Mouse (Mus musculus): ENCODE measurements around the gene Usp50. TPM values are rescaled to one million over a fixed set of nuclear protein-coding genes. Genes with fewer than 3 reads are reported as not detected.

Gene Usp50
- polyA plus RNA-seq, 1 experiment from 2014 or later, result 2.1 TPM

DNA sequence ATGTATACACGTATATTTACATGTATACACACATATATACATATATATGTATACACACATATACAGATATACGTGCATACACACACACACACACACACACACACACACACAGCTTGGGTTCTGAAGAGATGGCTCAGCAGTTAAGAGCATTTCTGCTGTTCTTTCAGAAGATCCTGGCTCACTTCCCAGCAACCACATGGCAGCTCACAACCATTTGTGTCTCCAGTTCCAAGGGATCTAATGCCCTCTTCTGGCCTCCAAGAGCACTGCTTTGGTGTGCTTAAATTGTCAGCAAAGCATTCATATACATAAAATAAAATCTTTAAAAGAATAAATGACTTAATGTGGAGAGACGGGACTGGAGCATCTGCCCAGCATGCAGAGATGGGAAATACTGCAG, 837 bp downstream of the Usp50 start:
- Histone ChIP-seq H3K4me1 (ENCODE audit: control insufficient read depth, insufficient read depth, low read length) (no peaks in the 10 kb centered on the region), H3K4me2 (ENCODE audit: low read depth) (no peak overlapping the region), H3K9me3 (ENCODE audit: control insufficient read depth, low read length) (no peaks in the 10 kb centered on the region), H3K4me3 (ENCODE audit: low read depth, low read length) (no peak overlapping the region), H3K36me3 (ENCODE audit: control insufficient read depth, insufficient read depth, low read length) (no peaks in the 10 kb centered on the region), H3K9ac (ENCODE audit: low read length) (no peak overlapping the region), H3K27me3 (ENCODE audit: control insufficient read depth, insufficient read depth, low read length) (no peaks in the 10 kb centered on the region), H3K27ac (ENCODE audit: low read depth, low read length) (no peak overlapping the region)
- DNase-seq (ENCODE audit: low spot score) (no peak), ATAC-seq (ENCODE audit: insufficient read depth, low FRiP score, low TSS enrichment) (no peak)
- WGBS, result 79% methylated on average over 3 of the region's 3 CpGs

DNA sequence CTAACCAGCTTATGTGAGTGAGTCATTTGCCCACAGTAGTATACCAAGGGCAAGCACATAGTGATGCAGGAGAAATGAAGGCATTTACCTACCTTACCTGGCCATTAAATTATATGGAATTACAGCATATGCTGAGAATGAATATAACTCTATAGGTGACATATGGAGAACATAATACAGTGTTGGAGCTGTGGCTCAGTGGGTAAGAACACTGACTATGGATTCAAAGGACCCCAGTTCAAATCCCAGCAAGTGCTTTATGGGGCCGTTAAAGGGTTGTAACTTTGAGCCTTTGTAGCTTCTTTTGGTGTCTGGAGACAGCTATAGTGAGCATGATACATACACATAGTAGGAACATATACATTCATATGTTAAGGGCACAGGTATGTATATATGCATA, 1.8 kb downstream of the Usp50 start:
- Histone ChIP-seq H3K4me2 (ENCODE audit: low read depth) (no peak overlapping the region), H3K36me3 (ENCODE audit: control insufficient read depth, insufficient read depth, low read length) (no peaks in the 10 kb centered on the region), H3K4me1 (ENCODE audit: control insufficient read depth, insufficient read depth, low read length) (no peaks in the 10 kb centered on the region), H3K9me3 (ENCODE audit: control insufficient read depth, low read length) (no peaks in the 10 kb centered on the region), H3K27me3 (ENCODE audit: control insufficient read depth, insufficient read depth, low read length) (no peaks in the 10 kb centered on the region), H3K9ac (ENCODE audit: low read length) (no peak overlapping the region), H3K27ac (ENCODE audit: low read depth, low read length) (no peak overlapping the region), H3K4me3 (ENCODE audit: low read depth, low read length) (no peak overlapping the region)
- WGBS, result 86% methylated on average over 1 of the region's 1 CpGs
- ATAC-seq (ENCODE audit: insufficient read depth, low FRiP score, low TSS enrichment), result no peak
- no peak for DNase-seq (ENCODE audit: low spot score)

DNA sequence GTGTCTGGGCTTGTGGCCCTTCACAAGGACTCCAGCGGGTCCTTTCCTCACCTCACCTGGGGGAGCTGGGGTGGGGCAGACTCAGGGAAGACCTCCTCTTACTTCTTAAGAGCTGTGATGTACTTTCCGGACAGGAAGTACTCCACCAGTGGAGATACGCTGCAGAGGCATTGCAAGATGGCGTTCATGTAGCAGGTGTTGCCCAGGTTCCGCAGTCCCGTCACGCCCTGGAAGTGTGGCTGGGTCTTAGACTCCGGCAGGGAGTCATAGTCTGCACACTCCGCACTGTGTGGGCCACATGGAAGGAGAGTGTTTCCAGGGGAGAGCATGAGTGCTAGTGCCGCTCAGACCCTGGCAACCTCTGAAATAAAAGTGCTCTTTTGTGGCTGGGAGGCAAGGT, 3.0 kb downstream of the Usp50 start:
- H3K27me3 ChIP-seq (ENCODE audit: control insufficient read depth, insufficient read depth, low read length), result no peaks in the 10 kb centered on the region
- H3K4me2 ChIP-seq (ENCODE audit: low read depth), result no peak overlapping the region
- no peak overlapping the region for H3K9ac ChIP-seq (ENCODE audit: low read length)
- H3K4me3 ChIP-seq (ENCODE audit: low read depth, low read length), result no peak overlapping the region
- no peaks in the 10 kb centered on the region for H3K4me1 ChIP-seq (ENCODE audit: control insufficient read depth, insufficient read depth, low read length)
- H3K9me3 ChIP-seq (ENCODE audit: control insufficient read depth, low read length), result no peaks in the 10 kb centered on the region
- no peak overlapping the region for H3K27ac ChIP-seq (ENCODE audit: low read depth, low read length)
- no peaks in the 10 kb centered on the region for H3K36me3 ChIP-seq (ENCODE audit: control insufficient read depth, insufficient read depth, low read length)
- DNase-seq (ENCODE audit: low spot score) (no peak), ATAC-seq (ENCODE audit: insufficient read depth, low FRiP score, low TSS enrichment) (no peak)
- WGBS, result 92% methylated on average over 10 of the region's 10 CpGs

GRCm38 (mm10) chr2:126778806-126779205, 4.5 kb downstream of the Usp50 start:
- 87% methylated on average over 4 of the region's 4 CpGs for WGBS
- no peak for DNase-seq (ENCODE audit: low spot score)
- H3K36me3 ChIP-seq (ENCODE audit: control insufficient read depth, insufficient read depth, low read length), result no peaks in the 10 kb centered on the region
- no peak overlapping the region for H3K4me2 ChIP-seq (ENCODE audit: low read depth)
- no peaks in the 10 kb centered on the region for H3K9me3 ChIP-seq (ENCODE audit: control insufficient read depth, low read length)
- H3K4me3 ChIP-seq (ENCODE audit: low read depth, low read length), result no peak overlapping the region
- no peaks in the 10 kb centered on the region for H3K27me3 ChIP-seq (ENCODE audit: control insufficient read depth, insufficient read depth, low read length)
- no peak for ATAC-seq (ENCODE audit: insufficient read depth, low FRiP score, low TSS enrichment)
- no peak overlapping the region for H3K27ac ChIP-seq (ENCODE audit: low read depth, low read length)
- no peak overlapping the region for H3K9ac ChIP-seq (ENCODE audit: low read length)
- no peaks in the 10 kb centered on the region for H3K4me1 ChIP-seq (ENCODE audit: control insufficient read depth, insufficient read depth, low read length)

- no peaks in the 10 kb centered on the region for H3K4me1 ChIP-seq (ENCODE audit: control insufficient read depth, insufficient read depth, low read length)
- no peak overlapping the region for H3K4me2 ChIP-seq (ENCODE audit: low read depth)
- H3K4me3 ChIP-seq (ENCODE audit: low read depth, low read length), result no peak overlapping the region
- ATAC-seq (ENCODE audit: insufficient read depth, low FRiP score, low TSS enrichment) (no peak), DNase-seq (ENCODE audit: low spot score) (no peak)
- no peaks in the 10 kb centered on the region for H3K27me3 ChIP-seq (ENCODE audit: control insufficient read depth, insufficient read depth, low read length)
- H3K27ac ChIP-seq (ENCODE audit: low read depth, low read length), result no peak overlapping the region
- no peaks in the 10 kb centered on the region for H3K9me3 ChIP-seq (ENCODE audit: control insufficient read depth, low read length)
- no peaks in the 10 kb centered on the region for H3K36me3 ChIP-seq (ENCODE audit: control insufficient read depth, insufficient read depth, low read length)
- 61% methylated on average over 1 of the region's 1 CpGs for whole genome bisulfite sequencing
- no peak overlapping the region for H3K9ac ChIP-seq (ENCODE audit: low read length)
Observed at GRCm38 (mm10) chr2:126776416-126776815, 6.9 kb downstream of the Usp50 start.

DNA sequence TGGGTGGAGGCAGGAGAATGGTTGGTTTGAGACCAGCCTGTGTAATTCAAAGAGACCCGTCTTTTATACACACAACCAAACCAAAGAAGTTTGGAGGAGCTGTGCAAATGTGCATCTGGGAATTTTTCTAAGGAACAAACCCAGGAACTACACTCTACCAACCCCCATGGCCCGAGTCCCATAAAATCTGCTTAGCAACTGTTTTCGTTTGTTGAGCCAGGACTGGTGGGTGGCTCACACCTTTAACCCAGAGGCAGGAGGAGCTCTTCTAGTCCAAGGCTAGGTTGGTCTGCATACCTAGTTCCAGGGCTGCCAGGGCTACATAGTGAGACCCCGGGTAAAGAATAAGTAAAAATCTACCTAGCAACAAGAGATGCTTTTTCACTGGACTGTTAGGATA, 7.3 kb downstream of the Usp50 start:
- no peak overlapping the region for H3K9ac ChIP-seq (ENCODE audit: low read length)
- no peak overlapping the region for H3K27ac ChIP-seq (ENCODE audit: low read depth, low read length)
- H3K9me3 ChIP-seq (ENCODE audit: control insufficient read depth, low read length), result no peaks in the 10 kb centered on the region
- H3K4me3 ChIP-seq (ENCODE audit: low read depth, low read length), result no peak overlapping the region
- WGBS, result 69% methylated on average over 4 of the region's 4 CpGs
- no peak overlapping the region for H3K4me2 ChIP-seq (ENCODE audit: low read depth)
- no peaks in the 10 kb centered on the region for H3K4me1 ChIP-seq (ENCODE audit: control insufficient read depth, insufficient read depth, low read length)
- no peaks in the 10 kb centered on the region for H3K27me3 ChIP-seq (ENCODE audit: control insufficient read depth, insufficient read depth, low read length)
- ATAC-seq (ENCODE audit: insufficient read depth, low FRiP score, low TSS enrichment) (no peak), DNase-seq (ENCODE audit: low spot score) (no peak)
- H3K36me3 ChIP-seq (ENCODE audit: control insufficient read depth, insufficient read depth, low read length), result no peaks in the 10 kb centered on the region

DNA sequence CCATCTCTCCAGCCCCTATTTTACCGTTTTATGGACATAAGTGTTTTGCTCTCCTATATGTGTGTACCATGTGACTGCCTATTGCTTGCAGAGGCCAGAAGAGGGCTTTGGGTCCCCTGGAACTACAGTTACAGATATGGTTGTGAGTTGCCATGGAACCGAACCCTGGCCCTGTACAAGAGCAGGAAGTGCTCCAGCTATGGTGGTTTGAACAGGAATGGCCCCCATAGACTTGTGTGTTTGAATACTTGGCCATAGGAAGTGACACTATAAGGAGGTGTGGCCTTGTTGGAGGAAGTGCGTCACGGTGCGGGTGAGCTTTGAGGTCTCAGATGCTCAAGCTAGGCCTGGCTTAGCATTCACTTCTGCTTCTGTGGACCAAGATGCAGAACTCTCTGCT, 11.1 kb downstream of the Usp50 start:
- no peaks in the 10 kb centered on the region for H3K27me3 ChIP-seq (ENCODE audit: control insufficient read depth, insufficient read depth, low read length)
- no peak overlapping the region for H3K27ac ChIP-seq (ENCODE audit: low read depth, low read length)
- H3K9me3 ChIP-seq (ENCODE audit: control insufficient read depth, low read length), result no peaks in the 10 kb centered on the region
- no peaks in the 10 kb centered on the region for H3K36me3 ChIP-seq (ENCODE audit: control insufficient read depth, insufficient read depth, low read length)
- ATAC-seq (ENCODE audit: insufficient read depth, low FRiP score, low TSS enrichment), result no peak
- no peaks in the 10 kb centered on the region for H3K4me1 ChIP-seq (ENCODE audit: control insufficient read depth, insufficient read depth, low read length)
- no peak for DNase-seq (ENCODE audit: low spot score)
- H3K9ac ChIP-seq (ENCODE audit: low read length), result no peak overlapping the region
- H3K4me2 ChIP-seq (ENCODE audit: low read depth), result no peak overlapping the region
- WGBS, result 93% methylated on average over 5 of the region's 5 CpGs
- no peak overlapping the region for H3K4me3 ChIP-seq (ENCODE audit: low read depth, low read length)

GRCm38 (mm10) chr2:126769431-126770181, 13.7 kb downstream of the Usp50 start:
- no peaks in the 10 kb centered on the region for H3K9me3 ChIP-seq (ENCODE audit: control insufficient read depth, low read length)
- H3K4me3 ChIP-seq (ENCODE audit: low read depth, low read length), result no peak overlapping the region
- no peak for DNase-seq (ENCODE audit: low spot score)
- H3K27ac ChIP-seq (ENCODE audit: low read depth, low read length), result no peak overlapping the region
- no peak for ATAC-seq (ENCODE audit: insufficient read depth, low FRiP score, low TSS enrichment)
- no peaks in the 10 kb centered on the region for H3K27me3 ChIP-seq (ENCODE audit: control insufficient read depth, insufficient read depth, low read length)
- H3K9ac ChIP-seq (ENCODE audit: low read length), result no peak overlapping the region
- no peaks in the 10 kb centered on the region for H3K36me3 ChIP-seq (ENCODE audit: control insufficient read depth, insufficient read depth, low read length)
- no peaks in the 10 kb centered on the region for H3K4me1 ChIP-seq (ENCODE audit: control insufficient read depth, insufficient read depth, low read length)
- 77% methylated on average over 19 of the region's 19 CpGs for WGBS
- H3K4me2 ChIP-seq (ENCODE audit: low read depth), result no peak overlapping the region

GRCm38 (mm10) chr2:126768194-126768593, 15.1 kb downstream of the Usp50 start:
- no peaks in the 10 kb centered on the region for H3K36me3 ChIP-seq (ENCODE audit: control insufficient read depth, insufficient read depth, low read length)
- H3K27me3 ChIP-seq (ENCODE audit: control insufficient read depth, insufficient read depth, low read length), result no peaks in the 10 kb centered on the region
- no peak overlapping the region for H3K27ac ChIP-seq (ENCODE audit: low read depth, low read length)
- WGBS, result 85% methylated on average over 4 of the region's 4 CpGs
- no peak overlapping the region for H3K4me3 ChIP-seq (ENCODE audit: low read depth, low read length)
- DNase-seq (ENCODE audit: low spot score) (no peak), ATAC-seq (ENCODE audit: insufficient read depth, low FRiP score, low TSS enrichment) (no peak)
- no peaks in the 10 kb centered on the region for H3K9me3 ChIP-seq (ENCODE audit: control insufficient read depth, low read length)
- no peak overlapping the region for H3K4me2 ChIP-seq (ENCODE audit: low read depth)
- H3K4me1 ChIP-seq (ENCODE audit: control insufficient read depth, insufficient read depth, low read length), result no peaks in the 10 kb centered on the region
- H3K9ac ChIP-seq (ENCODE audit: low read length), result no peak overlapping the region

Data from neural tube, embryonic 11.5 days (tissue).